Mouse (Mus musculus): Measurements from ENCODE around the gene Brd3. TPM values are rescaled to one million over a fixed set of nuclear protein-coding genes. Genes with fewer than 3 reads are reported as not detected.

The Brd3 gene
- total RNA-seq (2014; rRNA removed) (5.8 and 7.9 TPM in 2 replicates), polyA plus RNA-seq (2012; rRNA removed) (14.8 and 17.2 TPM in 2 replicates)

DNA sequence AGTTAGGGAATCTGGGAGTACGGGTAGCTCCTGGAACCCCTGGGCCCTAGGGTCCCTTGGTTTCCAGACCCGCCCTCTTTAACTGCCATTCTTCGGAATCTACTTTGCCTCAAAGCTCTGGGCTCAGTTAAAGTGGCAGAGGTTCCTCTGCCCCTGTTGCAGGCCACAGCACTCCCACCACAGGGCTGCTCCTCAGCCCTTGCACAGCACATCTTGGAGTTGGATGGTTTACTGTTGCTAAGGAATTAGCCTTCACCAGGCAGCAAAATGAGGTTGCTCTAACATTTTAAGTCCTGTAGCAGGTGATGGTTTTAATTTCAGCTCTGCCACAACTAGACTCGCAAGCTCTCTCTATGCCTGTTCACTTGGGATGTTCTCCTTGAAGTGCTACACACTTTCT, at the start of gene Brd3:
TSS of gene Brd3 (minus strand) at position 101 of the 400 bp plus-strand sequence.
- Histone ChIP-seq H3K36me3 (ENCODE audit: control insufficient read depth, insufficient read depth, low read length) (no peaks in the 10 kb centered on the region), H3K9ac (ENCODE audit: low read depth, low read length) (no peak within 1 kb of the TSS), H3K4me3 (ENCODE audit: insufficient read depth, low read depth, low read length) (no peak within 1 kb of the TSS), H3K79me2 (ENCODE audit: control insufficient read depth, insufficient read depth, low read length) (no peaks in the 10 kb centered on the region), H3K27me3 (ENCODE audit: control insufficient read depth, insufficient read depth, low read length) (no peaks in the 10 kb centered on the region), H3K27ac (replicated peaks; ENCODE audit: insufficient read depth, low read depth, low read length) (peak within 1 kb of the TSS; percentile 28; the same call in 1 of the 2 replicates), H3K4me1 (ENCODE audit: control insufficient read depth, insufficient read depth, low read length) (peaks cover 6% of the 10 kb centered on the region; the same call in 1 of the 2 replicates)
- TF ChIP-seq POLR2A (IDR thresholded peaks at IDR 0.05; ENCODE audit: extremely low read depth, insufficient read depth, low read length) (no peak), CTCF (IDR thresholded peaks at IDR 0.05; ENCODE audit: low read depth, low read length) (no peak)
- 89% methylated on average over 4 of the region's 4 CpGs for WGBS
- no peak for DNase-seq (ENCODE audit: extremely low read depth, low read depth, low spot score)

DNA sequence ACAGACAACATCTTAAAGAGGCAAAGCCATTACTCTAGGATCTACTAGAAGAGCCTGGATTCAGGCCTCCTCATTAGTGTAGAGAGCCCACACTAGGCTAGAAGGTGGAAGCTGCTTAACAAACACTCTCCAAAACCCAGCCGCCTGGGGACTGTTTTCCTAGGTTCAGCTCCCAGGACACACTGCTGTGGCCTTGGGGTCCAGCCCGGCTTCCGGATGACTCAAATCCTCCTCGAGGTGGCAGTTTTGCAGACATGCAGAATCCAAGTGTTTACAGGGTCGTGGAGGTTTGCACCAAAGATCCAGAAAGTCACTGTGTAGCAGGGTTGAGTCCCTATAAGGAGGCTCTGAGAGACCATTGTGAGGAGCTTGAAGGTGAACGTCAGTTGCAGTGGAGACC, 49.5 kb upstream of the Brd3 start:
- H3K27me3 ChIP-seq (ENCODE audit: control insufficient read depth, insufficient read depth, low read length) = no peaks in the 10 kb centered on the region
- no peaks in the 10 kb centered on the region; the same call in 1 of the 2 replicates for H3K79me2 ChIP-seq (ENCODE audit: control insufficient read depth, insufficient read depth, low read length)
- 78% methylated on average over 6 of the region's 6 CpGs for WGBS
- peak overlapping the region; percentile 93 for H3K27ac ChIP-seq (replicated peaks; ENCODE audit: insufficient read depth, low read depth, low read length)
- TF ChIP-seq POLR2A (IDR thresholded peaks at IDR 0.05; ENCODE audit: extremely low read depth, insufficient read depth, low read length) = no peak
- TF ChIP-seq CTCF (IDR thresholded peaks at IDR 0.05; ENCODE audit: low read depth, low read length) = no peak
- H3K36me3 ChIP-seq (ENCODE audit: control insufficient read depth, insufficient read depth, low read length) = no peaks in the 10 kb centered on the region
- H3K4me3 ChIP-seq (ENCODE audit: insufficient read depth, low read depth, low read length) = no peak overlapping the region
- no peak overlapping the region for H3K9ac ChIP-seq (ENCODE audit: low read depth, low read length)
- peaks cover 50% of the 10 kb centered on the region for H3K4me1 ChIP-seq (ENCODE audit: control insufficient read depth, insufficient read depth, low read length)
- DNase-seq (ENCODE audit: extremely low read depth, low read depth, low spot score) = no peak

DNA sequence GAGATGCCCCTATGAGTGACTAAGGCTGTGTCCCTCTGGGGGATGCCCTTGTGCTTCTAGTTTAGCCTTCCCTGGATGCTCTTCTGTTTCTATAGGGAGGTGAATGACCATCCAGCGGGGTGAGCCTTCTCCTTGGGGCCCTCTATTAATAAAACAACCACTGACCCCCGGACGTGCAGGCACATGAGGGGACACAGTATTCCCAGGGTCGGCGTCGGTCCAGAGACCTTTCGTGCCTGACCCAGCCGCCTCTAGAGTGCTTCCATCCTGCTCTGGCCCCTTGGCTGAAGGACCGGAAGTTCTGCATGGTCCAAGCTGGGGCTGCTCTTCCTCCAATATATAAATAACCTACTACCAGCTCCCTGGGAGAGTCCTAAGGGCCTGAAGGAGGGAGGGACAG, 46.8 kb upstream of the Brd3 start:
- Histone ChIP-seq H3K79me2 (ENCODE audit: control insufficient read depth, insufficient read depth, low read length) (no peaks in the 10 kb centered on the region; the same call in 1 of the 2 replicates), H3K27ac (replicated peaks; ENCODE audit: insufficient read depth, low read depth, low read length) (peak overlapping the region; percentile 98), H3K27me3 (ENCODE audit: control insufficient read depth, insufficient read depth, low read length) (no peaks in the 10 kb centered on the region), H3K9ac (ENCODE audit: low read depth, low read length) (peak overlapping the region; percentile 29), H3K4me1 (ENCODE audit: control insufficient read depth, insufficient read depth, low read length) (peaks cover 31% of the 10 kb centered on the region), H3K36me3 (ENCODE audit: control insufficient read depth, insufficient read depth, low read length) (no peaks in the 10 kb centered on the region), H3K4me3 (ENCODE audit: insufficient read depth, low read depth, low read length) (no peak overlapping the region)
- no peak for TF ChIP-seq CTCF (IDR thresholded peaks at IDR 0.05; ENCODE audit: low read depth, low read length)
- no peak for TF ChIP-seq POLR2A (IDR thresholded peaks at IDR 0.05; ENCODE audit: extremely low read depth, insufficient read depth, low read length)
- WGBS = 74% methylated on average over 9 of the region's 9 CpGs
- peak; percentile 46 for DNase-seq (ENCODE audit: extremely low read depth, low read depth, low spot score)

DNA sequence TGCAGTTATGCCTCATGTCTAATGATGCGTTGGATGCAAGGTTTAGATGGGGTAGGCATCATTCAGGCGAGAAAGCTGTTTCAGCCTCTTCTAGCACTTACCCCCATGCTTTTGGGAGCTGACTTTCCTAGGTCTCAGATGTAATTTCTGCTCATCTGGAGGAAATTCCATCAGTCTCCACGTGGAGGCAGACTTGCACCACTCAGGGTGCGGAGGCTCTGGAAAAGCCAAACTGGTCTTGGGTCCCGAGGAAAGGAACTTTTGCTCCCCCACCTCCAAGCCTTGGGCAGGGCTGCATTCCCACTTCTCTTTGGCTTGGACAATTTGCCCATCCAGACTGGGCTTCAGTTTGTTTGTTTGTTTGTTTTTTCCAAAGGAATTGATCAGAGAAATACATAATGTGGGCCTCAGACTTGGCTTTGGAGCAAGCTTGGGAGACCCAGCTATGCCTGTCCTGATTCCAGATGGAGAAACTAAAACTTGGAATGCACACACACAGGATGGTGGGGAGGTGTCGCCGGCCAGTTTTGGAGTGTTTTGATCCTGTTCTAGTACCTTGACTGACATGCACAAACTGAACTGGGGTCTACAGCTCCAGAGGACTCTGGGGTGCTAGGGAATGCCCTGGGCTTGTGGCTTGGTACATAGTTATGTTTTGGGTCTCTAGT, 45.3 kb upstream of the Brd3 start:
- no peaks in the 10 kb centered on the region for H3K36me3 ChIP-seq (ENCODE audit: control insufficient read depth, insufficient read depth, low read length)
- H3K4me1 ChIP-seq (ENCODE audit: control insufficient read depth, insufficient read depth, low read length) = peaks cover 28% of the 10 kb centered on the region
- WGBS = 6% methylated on average over 7 of the region's 7 CpGs
- peak; percentile 93 for TF ChIP-seq CTCF (IDR thresholded peaks at IDR 0.05; ENCODE audit: low read depth, low read length)
- no peak for TF ChIP-seq POLR2A (IDR thresholded peaks at IDR 0.05; ENCODE audit: extremely low read depth, insufficient read depth, low read length)
- H3K27me3 ChIP-seq (ENCODE audit: control insufficient read depth, insufficient read depth, low read length) = no peaks in the 10 kb centered on the region
- peak; percentile 67 for DNase-seq (ENCODE audit: extremely low read depth, low read depth, low spot score)
- H3K4me3 ChIP-seq (ENCODE audit: insufficient read depth, low read depth, low read length) = no peak overlapping the region
- H3K9ac ChIP-seq (ENCODE audit: low read depth, low read length) = peak overlapping the region; percentile 12
- H3K27ac ChIP-seq (replicated peaks; ENCODE audit: insufficient read depth, low read depth, low read length) = peak overlapping the region; percentile 72
- no peaks in the 10 kb centered on the region; the same call in 1 of the 2 replicates for H3K79me2 ChIP-seq (ENCODE audit: control insufficient read depth, insufficient read depth, low read length)

DNA sequence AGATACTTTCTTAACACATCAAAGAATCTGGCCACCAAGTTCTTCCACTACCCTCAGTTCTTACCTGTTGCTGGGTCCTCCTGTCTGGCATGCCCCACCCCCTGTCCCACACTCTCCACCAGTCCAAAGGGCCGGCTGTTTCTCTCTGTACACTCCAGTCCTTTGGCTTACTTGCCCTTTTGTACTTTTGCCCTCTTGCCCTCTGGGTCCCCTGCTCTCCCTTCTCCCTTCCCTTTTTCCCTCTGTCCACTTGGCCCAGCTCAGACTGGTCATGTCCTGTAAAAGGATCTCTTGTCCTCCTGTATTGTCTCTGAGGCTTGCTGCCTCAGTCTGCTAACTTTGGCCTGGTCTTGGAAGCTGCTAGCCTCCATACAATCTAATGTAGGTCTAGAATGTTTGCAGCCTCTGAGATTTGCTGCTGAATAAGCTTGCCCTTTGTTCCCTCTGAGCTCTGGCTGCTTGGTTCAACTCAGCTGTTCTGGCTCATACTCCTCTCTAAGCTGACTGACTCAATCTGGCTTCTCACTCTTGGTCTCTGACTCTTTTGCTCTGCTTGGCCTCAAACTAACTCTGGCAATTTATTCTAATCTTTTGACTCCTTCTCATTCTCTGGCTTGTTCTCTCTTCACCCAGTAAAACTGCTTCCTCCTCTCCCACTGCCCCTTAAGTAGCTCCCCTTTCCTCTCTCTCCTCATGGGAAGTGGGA, 41.4 kb upstream of the Brd3 start:
- Histone ChIP-seq H3K79me2 (ENCODE audit: control insufficient read depth, insufficient read depth, low read length) (no peaks in the 10 kb centered on the region), H3K4me1 (ENCODE audit: control insufficient read depth, insufficient read depth, low read length) (peaks cover 9% of the 10 kb centered on the region), H3K4me3 (ENCODE audit: insufficient read depth, low read depth, low read length) (no peak overlapping the region), H3K9ac (ENCODE audit: low read depth, low read length) (no peak overlapping the region), H3K36me3 (ENCODE audit: control insufficient read depth, insufficient read depth, low read length) (no peaks in the 10 kb centered on the region), H3K27ac (replicated peaks; ENCODE audit: insufficient read depth, low read depth, low read length) (peak overlapping the region; percentile 79), H3K27me3 (ENCODE audit: control insufficient read depth, insufficient read depth, low read length) (no peaks in the 10 kb centered on the region)
- no peak for TF ChIP-seq POLR2A (IDR thresholded peaks at IDR 0.05; ENCODE audit: extremely low read depth, insufficient read depth, low read length)
- no peak for TF ChIP-seq CTCF (IDR thresholded peaks at IDR 0.05; ENCODE audit: low read depth, low read length)
- 5% methylated on average over 1 of the region's 1 CpGs for WGBS
- DNase-seq (ENCODE audit: extremely low read depth, low read depth, low spot score) = peak; percentile 83

Data from liver, adult 2 months (tissue).